Mouse (Mus musculus) cortical plate, adult 2 months (tissue): ENCODE data around the gene Pphln1. TPM values are rescaled to one million over a fixed set of nuclear protein-coding genes. Genes with fewer than 3 reads are reported as not detected.

Source experiments
- H3K27ac ChIP-seq: fragments of 200-500 bp; 2 replicates; pipeline ENCODE4 v1.5.1; 2012; ENCODE audit warnings: low read length, control low read depth, inconsistent platforms; ENCODE audit not compliant: insufficient read depth
- H3K4me1 ChIP-seq: fragments of 200-500 bp; 2 replicates; pipeline ENCODE4 v1.6.1; 2011; ENCODE audit warnings: low read length; ENCODE audit not compliant: control insufficient read depth, insufficient read depth
- H3K4me3 ChIP-seq: fragments of 200-500 bp; 2 replicates; pipeline ENCODE4 v1.5.1; 2011; ENCODE audit warnings: mild to moderate bottlenecking, low read length, control low read depth; ENCODE audit not compliant: insufficient read depth
- CTCF ChIP-seq: fragments of 200-500 bp; IDR thresholded peaks from 2 replicates; pipeline ENCODE4 v1.5.1; 2011; ENCODE audit warnings: mild to moderate bottlenecking, control low read depth, low read length; ENCODE audit not compliant: insufficient read depth; ENCODE audit errors: extremely low read depth
- POLR2A ChIP-seq: fragments of 200-500 bp; IDR thresholded peaks from 2 replicates; pipeline ENCODE4 v1.6.1; 2011; ENCODE audit warnings: mild to moderate bottlenecking, low read length, control low read depth; ENCODE audit not compliant: insufficient read depth; ENCODE audit errors: extremely low read depth
- polyA plus RNA-seq: library from polyadenylated mRNA; depleted of rRNA; stranded (reverse); fragments of >200 nt; gene quantifications from 2 replicates; pipeline ENCODE4 v1.2.3, GENCODE M21; 2012

Gene Pphln1
- polyA plus RNA-seq, 1 experiment, result 23.0 TPM

- no peak for TF ChIP-seq POLR2A
- no peak for TF ChIP-seq CTCF
- Histone ChIP-seq H3K4me3 (no peak overlapping the region), H3K4me1 (peaks cover 8% of the 10 kb centered on the region), H3K27ac (peak overlapping the region; percentile 98; the same call in 1 of the 2 replicates)
Measured at GRCm38 (mm10) chr15:93517022-93517565, 118.9 kb downstream of the Pphln1 start.

GRCm38 (mm10) chr15:93518143-93518902 is 120.2 kb downstream of the Pphln1 start:
- Histone ChIP-seq H3K4me3 (peak overlapping the region; percentile 46), H3K27ac (peak overlapping the region; percentile 98), H3K4me1 (peaks cover 10% of the 10 kb centered on the region)
- no peak for TF ChIP-seq CTCF

- TF ChIP-seq POLR2A (no peak), CTCF (peak; percentile 38; the same call in 1 of the 2 replicates)
- H3K27ac ChIP-seq, result peak overlapping the region; percentile 98
- peaks cover 8% of the 10 kb centered on the region for H3K4me1 ChIP-seq
- peak overlapping the region; percentile 46 for H3K4me3 ChIP-seq
Measured at GRCm38 (mm10) chr15:93518941-93519835, 121.0 kb downstream of the Pphln1 start.

GRCm38 (mm10) chr15:93519836-93520826 is 122.0 kb downstream of the Pphln1 start:
- peak overlapping the region; percentile 46 for H3K4me3 ChIP-seq
- peaks cover 8% of the 10 kb centered on the region for H3K4me1 ChIP-seq
- peak overlapping the region; percentile 98 for H3K27ac ChIP-seq
- no peak for TF ChIP-seq CTCF
- TF ChIP-seq POLR2A, result no peak

- Histone ChIP-seq H3K4me1 (peaks cover 6% of the 10 kb centered on the region; the same call in 1 of the 2 replicates), H3K4me3 (no peak overlapping the region), H3K27ac (peak overlapping the region; percentile 57; the same call in 1 of the 2 replicates)
- TF ChIP-seq POLR2A (no peak), CTCF (no peak)
Measured at GRCm38 (mm10) chr15:93521088-93521786, 123.1 kb downstream of the Pphln1 start.

GRCm38 (mm10) chr15:93521787-93522180 is 123.6 kb downstream of the Pphln1 start:
- H3K4me1 ChIP-seq, result peaks cover 6% of the 10 kb centered on the region; the same call in 1 of the 2 replicates
- H3K27ac ChIP-seq, result no peak overlapping the region
- TF ChIP-seq CTCF (no peak), POLR2A (no peak)
- H3K4me3 ChIP-seq, result no peak overlapping the region

- Histone ChIP-seq H3K4me1 (peaks cover 9% of the 10 kb centered on the region; the same call in 1 of the 2 replicates), H3K27ac (no peak overlapping the region), H3K4me3 (no peak overlapping the region)
- TF ChIP-seq POLR2A, result no peak
- no peak for TF ChIP-seq CTCF
Measured at GRCm38 (mm10) chr15:93525305-93525917, 127.3 kb downstream of the Pphln1 start.
